Mouse (Mus musculus) CH12.LX (cell line): ENCODE measurements around the gene Gramd1b.

ENCODE experiments used
- CHD1 ChIP-seq: IDR thresholded peaks from 2 replicates; pipeline ENCODE4 v1.6.1; 2012; ENCODE audit warnings: low read depth, low read length, improper control_type of control experiment, inconsistent platforms
- CTCF ChIP-seq, 2 experiments: IDR thresholded peaks in 1 of 2; conservative IDR thresholded peaks in 1 of 2; 2 replicates each; pipeline ENCODE4 v1.5.1; 2011 to 2012; ENCODE audit warnings: low read depth in 2 of 2, low read length in 2 of 2, improper control_type of control experiment in 1 of 2, inconsistent platforms in 1 of 2, mild to moderate bottlenecking in 1 of 2, moderate library complexity in 1 of 2
- E2F4 ChIP-seq: IDR thresholded peaks from 2 replicates; pipeline ENCODE4 v1.6.1; 2011; ENCODE audit warnings: low read depth, low read length, improper control_type of control experiment; ENCODE audit not compliant: insufficient replicate concordance
- EP300 ChIP-seq: IDR thresholded peaks from 2 replicates; pipeline ENCODE4 v1.6.1; 2011; ENCODE audit warnings: low read length, improper control_type of control experiment
- JUND ChIP-seq: conservative IDR thresholded peaks from 2 replicates; pipeline ENCODE4 v1.6.1; 2011; ENCODE audit warnings: low read depth, low read length, improper control_type of control experiment
- POLR2A ChIP-seq: IDR thresholded peaks from 2 replicates; pipeline ENCODE4 v1.6.1; 2011; ENCODE audit warnings: low read depth, mild to moderate bottlenecking, improper control_type of control experiment, low read length
- RCOR1 ChIP-seq: conservative IDR thresholded peaks from 2 replicates; pipeline ENCODE4 v1.6.1; 2012; ENCODE audit warnings: low read depth, mild to moderate bottlenecking, inconsistent platforms, low read length, improper control_type of control experiment
- SIN3A ChIP-seq: IDR thresholded peaks from 2 replicates; pipeline ENCODE4 v1.6.1; 2012; ENCODE audit warnings: low read length, improper control_type of control experiment, inconsistent platforms
- UBTF ChIP-seq: IDR thresholded peaks from 2 replicates; pipeline ENCODE4 v1.6.1; 2012; ENCODE audit warnings: low read depth, mild to moderate bottlenecking, inconsistent platforms, low read length, improper control_type of control experiment, moderate library complexity
- USF1 ChIP-seq: IDR thresholded peaks from 2 replicates; pipeline ENCODE4 v1.6.1; 2014; ENCODE audit warnings: low read depth, mild to moderate bottlenecking, inconsistent platforms, low read length, improper control_type of control experiment
- ZNF384 ChIP-seq: IDR thresholded peaks from 2 replicates; pipeline ENCODE4 v1.6.1; 2012; ENCODE audit warnings: low read depth, low read length, improper control_type of control experiment, inconsistent platforms

DNA sequence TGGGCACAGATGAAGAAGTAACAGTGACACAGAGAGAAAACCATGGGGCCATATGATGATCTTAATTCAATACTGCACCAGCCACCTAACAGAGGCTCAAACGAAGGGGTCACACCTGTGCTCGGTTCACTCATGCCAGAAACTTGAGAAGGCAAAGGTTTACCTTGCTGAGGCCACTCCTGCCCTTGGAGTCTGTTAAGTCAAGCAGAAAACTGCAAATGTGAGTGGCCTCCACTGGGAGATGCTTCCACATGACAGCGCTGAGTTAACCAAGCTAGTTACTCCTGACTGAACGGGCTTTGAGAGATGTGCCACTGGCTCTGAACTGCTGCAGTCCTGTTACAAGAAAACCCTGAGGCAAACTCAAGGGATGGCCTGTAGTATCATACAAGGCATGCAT is 83.9 kb downstream of the Gramd1b start:
- TF ChIP-seq CHD1, result no peak
- TF ChIP-seq RCOR1, result no peak
- TF ChIP-seq UBTF, result no peak
- TF ChIP-seq USF1, result no peak
- no peak for TF ChIP-seq ZNF384
- no peak for TF ChIP-seq POLR2A
- no peak for TF ChIP-seq CTCF (conservative IDR thresholded peaks at IDR 0.05 in 1 of 2, IDR thresholded peaks at IDR 0.05 in 1 of 2; ENCODE audit: low read depth in 2 of 2, low read length in 2 of 2)
- TF ChIP-seq E2F4, result no peak
- no peak for TF ChIP-seq SIN3A
- TF ChIP-seq EP300, result no peak
- TF ChIP-seq JUND, result no peak
